Mouse (Mus musculus): ENCODE results near the gene Ramp2. TPM values are rescaled to one million over a fixed set of nuclear protein-coding genes. Genes with fewer than 3 reads are reported as not detected.
A peak's percentile ranks its signal among the peaks of the same experiment; 100 is the strongest.

The Ramp2 gene
- polyA plus RNA-seq, 1 experiment from 2014 or later = 60.4 TPM

DNA sequence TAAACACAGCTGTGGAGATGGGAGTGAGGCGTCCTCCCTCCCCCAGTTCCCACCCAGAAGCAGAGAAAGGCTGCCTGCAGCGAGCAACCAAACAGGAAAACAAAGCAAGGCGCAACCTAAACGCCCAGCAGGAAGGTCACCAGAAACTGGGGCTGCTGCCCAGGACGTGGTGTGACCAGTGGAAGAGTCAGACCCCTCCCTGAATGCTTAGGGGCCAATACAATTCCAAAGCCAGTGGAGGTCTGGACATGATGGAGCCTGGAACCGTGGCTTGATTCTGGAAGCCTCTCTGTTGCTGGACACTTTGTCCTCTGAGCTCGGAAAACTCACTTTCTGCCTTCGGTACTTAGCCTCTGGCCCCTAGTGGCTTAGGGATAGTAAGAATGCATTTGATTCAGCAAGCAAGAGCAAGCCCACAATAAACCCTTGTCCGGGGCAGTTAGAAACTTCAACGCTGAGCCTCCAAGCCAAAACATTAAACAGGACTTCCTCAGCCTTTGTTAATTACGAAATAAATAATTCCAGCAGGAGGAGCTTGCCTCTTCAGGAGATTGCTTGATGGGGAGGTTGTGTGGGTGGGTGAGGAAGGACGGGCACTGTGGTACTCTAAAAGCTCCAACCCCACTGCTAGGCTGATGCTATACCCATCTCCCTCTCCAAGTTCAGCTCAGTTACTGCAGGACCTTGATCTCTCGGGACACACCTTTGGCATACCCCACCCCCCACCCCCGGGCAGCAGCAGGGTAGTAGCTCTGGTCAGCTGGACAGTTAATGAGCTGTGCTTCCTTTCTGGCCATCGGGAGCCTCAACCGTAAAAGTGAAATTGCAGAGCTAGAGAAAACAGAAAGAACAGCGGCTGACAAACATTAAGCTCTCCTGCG is 14.6 kb upstream of the Ramp2 start:
- H3K4me3 ChIP-seq (ENCODE audit: low read depth, low read length) = no peak overlapping the region
- H3K27me3 ChIP-seq (ENCODE audit: control insufficient read depth, insufficient read depth, low read length) = no peaks in the 10 kb centered on the region
- peak overlapping the region; percentile 24; the same call in 1 of the 2 replicates for H3K4me2 ChIP-seq (ENCODE audit: low read depth, severe bottlenecking)
- ATAC-seq (ENCODE audit: insufficient number of reproducible peaks, low FRiP score, low TSS enrichment, low read depth) (no peak), DNase-seq (ENCODE audit: low spot score) (peak; percentile 45)
- peak overlapping the region; percentile 58 for H3K27ac ChIP-seq (replicated peaks; ENCODE audit: low read depth, low read length)
- H3K36me3 ChIP-seq (ENCODE audit: control insufficient read depth, insufficient read depth, low read length) = no peaks in the 10 kb centered on the region
- WGBS = 7% methylated on average over 18 of the region's 18 CpGs
- H3K9ac ChIP-seq (ENCODE audit: low read length) = peak overlapping the region; percentile 27
- no peaks in the 10 kb centered on the region for H3K9me3 ChIP-seq (ENCODE audit: control insufficient read depth, low read length)
- H3K4me1 ChIP-seq (ENCODE audit: control insufficient read depth, insufficient read depth, low read length) = peaks cover 20% of the 10 kb centered on the region

DNA sequence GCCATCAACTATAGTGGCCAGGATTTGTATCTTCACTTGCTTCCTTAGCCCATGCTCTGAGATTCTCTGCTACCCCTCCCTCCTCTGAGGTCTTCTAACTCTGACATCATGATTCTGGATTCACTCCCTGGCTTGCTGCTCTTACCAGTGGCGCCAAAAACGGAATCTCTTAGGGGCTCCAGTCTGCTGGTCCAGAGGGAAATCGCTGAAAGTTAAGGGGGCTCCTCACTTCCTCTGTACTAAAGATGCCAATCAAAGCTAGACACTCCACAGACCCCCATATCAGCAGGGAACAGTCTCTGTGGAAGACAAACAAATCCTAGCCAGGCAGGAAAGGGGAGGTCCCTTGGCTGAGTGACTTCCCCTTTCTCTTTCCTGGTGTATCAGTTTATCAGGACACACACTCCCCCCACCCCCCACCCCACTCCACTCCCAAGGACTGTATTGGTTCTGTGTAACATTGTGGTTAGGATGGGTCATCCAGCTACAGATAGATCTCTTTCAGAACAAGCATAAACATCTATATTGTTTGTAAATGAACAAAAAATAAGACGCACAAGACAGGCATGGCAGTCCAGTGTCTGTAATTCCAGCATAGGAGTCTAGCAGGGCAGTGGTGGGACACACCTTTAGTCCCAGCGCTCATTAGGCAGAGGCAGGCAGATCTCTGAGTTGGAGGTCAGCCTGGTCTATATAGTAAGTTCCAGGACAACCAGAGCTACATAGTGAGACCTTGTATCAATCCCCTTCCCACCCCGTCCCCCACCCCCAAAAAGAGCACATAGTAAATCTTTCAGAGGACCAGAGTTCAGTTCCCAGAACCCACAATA is 13.6 kb upstream of the Ramp2 start:
- DNase-seq (ENCODE audit: low spot score) (peak; percentile 31), ATAC-seq (ENCODE audit: insufficient number of reproducible peaks, low FRiP score, low TSS enrichment, low read depth) (no peak)
- no peaks in the 10 kb centered on the region for H3K27me3 ChIP-seq (ENCODE audit: control insufficient read depth, insufficient read depth, low read length)
- H3K9me3 ChIP-seq (ENCODE audit: control insufficient read depth, low read length) = no peaks in the 10 kb centered on the region
- 51% methylated on average over 6 of the region's 6 CpGs for WGBS
- no peak overlapping the region for H3K4me3 ChIP-seq (ENCODE audit: low read depth, low read length)
- no peaks in the 10 kb centered on the region for H3K36me3 ChIP-seq (ENCODE audit: control insufficient read depth, insufficient read depth, low read length)
- no peak overlapping the region for H3K9ac ChIP-seq (ENCODE audit: low read length)
- H3K4me2 ChIP-seq (ENCODE audit: low read depth, severe bottlenecking) = peak overlapping the region; percentile 24; the same call in 1 of the 2 replicates
- H3K27ac ChIP-seq (replicated peaks; ENCODE audit: low read depth, low read length) = peak overlapping the region; percentile 58
- peaks cover 20% of the 10 kb centered on the region for H3K4me1 ChIP-seq (ENCODE audit: control insufficient read depth, insufficient read depth, low read length)

DNA sequence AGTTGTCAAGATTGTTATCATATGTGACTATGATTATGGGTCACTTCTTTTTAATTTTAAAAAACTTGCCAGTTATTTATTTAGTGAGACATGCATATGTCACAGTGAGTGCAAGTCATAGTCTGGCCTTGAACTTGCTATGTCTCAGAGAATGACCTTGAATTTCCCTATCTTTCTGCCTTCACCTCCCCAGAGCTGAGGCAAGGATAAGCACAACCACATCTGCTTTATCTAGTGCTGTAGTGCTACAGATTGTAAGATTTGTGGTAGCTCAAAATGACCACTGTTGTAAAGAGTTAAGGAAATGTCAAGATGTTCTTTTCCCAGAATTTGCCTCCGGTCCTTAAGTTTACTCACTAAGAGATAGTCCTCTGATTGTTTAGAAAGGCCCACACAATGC is 12.6 kb upstream of the Ramp2 start:
- 89% methylated on average over 1 of the region's 1 CpGs for WGBS
- H3K4me1 ChIP-seq (ENCODE audit: control insufficient read depth, insufficient read depth, low read length) = peaks cover 22% of the 10 kb centered on the region
- ATAC-seq (ENCODE audit: insufficient number of reproducible peaks, low FRiP score, low TSS enrichment, low read depth) (no peak), DNase-seq (ENCODE audit: low spot score) (no peak)
- no peak overlapping the region for H3K27ac ChIP-seq (replicated peaks; ENCODE audit: low read depth, low read length)
- no peaks in the 10 kb centered on the region for H3K9me3 ChIP-seq (ENCODE audit: control insufficient read depth, low read length)
- no peak overlapping the region for H3K9ac ChIP-seq (ENCODE audit: low read length)
- H3K36me3 ChIP-seq (ENCODE audit: control insufficient read depth, insufficient read depth, low read length) = no peaks in the 10 kb centered on the region
- H3K4me3 ChIP-seq (ENCODE audit: low read depth, low read length) = no peak overlapping the region
- H3K4me2 ChIP-seq (ENCODE audit: low read depth, severe bottlenecking) = no peak overlapping the region
- H3K27me3 ChIP-seq (ENCODE audit: control insufficient read depth, insufficient read depth, low read length) = no peaks in the 10 kb centered on the region

- Histone ChIP-seq H3K27me3 (ENCODE audit: control insufficient read depth, insufficient read depth, low read length) (no peaks in the 10 kb centered on the region), H3K9ac (ENCODE audit: low read length) (no peak overlapping the region), H3K4me2 (ENCODE audit: low read depth, severe bottlenecking) (no peak overlapping the region), H3K36me3 (ENCODE audit: control insufficient read depth, insufficient read depth, low read length) (no peaks in the 10 kb centered on the region), H3K4me3 (ENCODE audit: low read depth, low read length) (no peak overlapping the region), H3K4me1 (ENCODE audit: control insufficient read depth, insufficient read depth, low read length) (peaks cover 22% of the 10 kb centered on the region), H3K9me3 (ENCODE audit: control insufficient read depth, low read length) (no peaks in the 10 kb centered on the region), H3K27ac (replicated peaks; ENCODE audit: low read depth, low read length) (no peak overlapping the region)
- DNase-seq (ENCODE audit: low spot score) (no peak), ATAC-seq (ENCODE audit: insufficient number of reproducible peaks, low FRiP score, low TSS enrichment, low read depth) (no peak)
Observed at GRCm38 (mm10) chr11:101234124-101234523, 11.7 kb upstream of the Ramp2 start.

- H3K4me1 ChIP-seq (ENCODE audit: control insufficient read depth, insufficient read depth, low read length) = peaks cover 16% of the 10 kb centered on the region
- no peaks in the 10 kb centered on the region for H3K36me3 ChIP-seq (ENCODE audit: control insufficient read depth, insufficient read depth, low read length)
- ATAC-seq (ENCODE audit: insufficient number of reproducible peaks, low FRiP score, low TSS enrichment, low read depth) (no peak), DNase-seq (ENCODE audit: low spot score) (no peak)
- H3K4me3 ChIP-seq (ENCODE audit: low read depth, low read length) = no peak overlapping the region
- no peak overlapping the region for H3K9ac ChIP-seq (ENCODE audit: low read length)
- H3K4me2 ChIP-seq (ENCODE audit: low read depth, severe bottlenecking) = no peak overlapping the region
- H3K9me3 ChIP-seq (ENCODE audit: control insufficient read depth, low read length) = no peaks in the 10 kb centered on the region
- H3K27me3 ChIP-seq (ENCODE audit: control insufficient read depth, insufficient read depth, low read length) = no peaks in the 10 kb centered on the region
- H3K27ac ChIP-seq (replicated peaks; ENCODE audit: low read depth, low read length) = no peak overlapping the region
Observed at GRCm38 (mm10) chr11:101235429-101235828, 10.4 kb upstream of the Ramp2 start.

DNA sequence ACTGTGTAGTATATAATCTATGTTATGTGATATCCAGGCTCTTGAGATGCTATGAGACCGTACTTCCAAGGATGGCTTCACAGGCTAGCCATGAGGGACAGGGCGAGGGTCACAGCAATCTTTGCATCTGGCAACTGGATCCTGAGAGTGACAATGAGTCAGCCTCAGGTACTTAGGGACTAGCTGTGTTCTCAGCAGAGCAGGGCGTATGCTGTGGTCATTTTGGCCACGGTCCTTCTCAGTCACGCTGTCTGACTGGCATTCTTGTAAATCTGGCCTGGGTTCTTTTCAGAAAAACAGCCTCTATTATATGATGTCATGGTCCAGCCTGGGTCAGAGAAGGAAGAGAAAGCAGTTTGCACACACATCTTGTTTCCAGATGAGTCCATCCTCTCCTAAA is 9.0 kb upstream of the Ramp2 start:
- Histone ChIP-seq H3K4me2 (ENCODE audit: low read depth, severe bottlenecking) (no peak overlapping the region), H3K27me3 (ENCODE audit: control insufficient read depth, insufficient read depth, low read length) (no peaks in the 10 kb centered on the region), H3K4me3 (ENCODE audit: low read depth, low read length) (no peak overlapping the region), H3K4me1 (ENCODE audit: control insufficient read depth, insufficient read depth, low read length) (peaks cover 6% of the 10 kb centered on the region; the same call in 1 of the 2 replicates), H3K36me3 (ENCODE audit: control insufficient read depth, insufficient read depth, low read length) (no peaks in the 10 kb centered on the region), H3K9me3 (ENCODE audit: control insufficient read depth, low read length) (no peaks in the 10 kb centered on the region), H3K27ac (replicated peaks; ENCODE audit: low read depth, low read length) (no peak overlapping the region), H3K9ac (ENCODE audit: low read length) (no peak overlapping the region)
- DNase-seq (ENCODE audit: low spot score) (no peak), ATAC-seq (ENCODE audit: insufficient number of reproducible peaks, low FRiP score, low TSS enrichment, low read depth) (no peak)
- WGBS = 94% methylated on average over 5 of the region's 5 CpGs

GRCm38 (mm10) chr11:101238071-101238647 is 7.7 kb upstream of the Ramp2 start:
- Histone ChIP-seq H3K27me3 (ENCODE audit: control insufficient read depth, insufficient read depth, low read length) (no peaks in the 10 kb centered on the region), H3K36me3 (ENCODE audit: control insufficient read depth, insufficient read depth, low read length) (no peaks in the 10 kb centered on the region), H3K27ac (replicated peaks; ENCODE audit: low read depth, low read length) (0 out of 2 replicates have a peak overlapping the region, but pooled peaks have one; percentile 22), H3K4me2 (ENCODE audit: low read depth, severe bottlenecking) (no peak overlapping the region), H3K4me1 (ENCODE audit: control insufficient read depth, insufficient read depth, low read length) (peaks cover 3% of the 10 kb centered on the region; the same call in 1 of the 2 replicates), H3K9me3 (ENCODE audit: control insufficient read depth, low read length) (no peaks in the 10 kb centered on the region), H3K9ac (ENCODE audit: low read length) (no peak overlapping the region), H3K4me3 (ENCODE audit: low read depth, low read length) (no peak overlapping the region)
- WGBS = 23% methylated on average over 5 of the region's 5 CpGs
- no peak for ATAC-seq (ENCODE audit: insufficient number of reproducible peaks, low FRiP score, low TSS enrichment, low read depth)
- peak; percentile 23 for DNase-seq (ENCODE audit: low spot score)

GRCm38 (mm10) chr11:101245071-101245470 is 757 bp upstream of the Ramp2 start:
- Histone ChIP-seq H3K9ac (ENCODE audit: low read length) (no peak overlapping the region), H3K36me3 (ENCODE audit: control insufficient read depth, insufficient read depth, low read length) (no peaks in the 10 kb centered on the region), H3K4me1 (ENCODE audit: control insufficient read depth, insufficient read depth, low read length) (peaks cover 25% of the 10 kb centered on the region), H3K4me2 (ENCODE audit: low read depth, severe bottlenecking) (peak overlapping the region; percentile 96), H3K4me3 (ENCODE audit: low read depth, low read length) (no peak overlapping the region; the same call in 1 of the 2 replicates), H3K27me3 (ENCODE audit: control insufficient read depth, insufficient read depth, low read length) (0 out of 2 replicates have a peak, but pooled peaks cover 5% of the 10 kb centered on the region), H3K27ac (replicated peaks; ENCODE audit: low read depth, low read length) (peak overlapping the region; percentile 71; the same call in 1 of the 2 replicates), H3K9me3 (ENCODE audit: control insufficient read depth, low read length) (no peaks in the 10 kb centered on the region)
- 3% methylated on average over 4 of the region's 4 CpGs for WGBS
- DNase-seq (ENCODE audit: low spot score) (peak; percentile 71), ATAC-seq (ENCODE audit: insufficient number of reproducible peaks, low FRiP score, low TSS enrichment, low read depth) (no peak)

All from limb, embryonic 11.5 days (tissue).